Mouse (Mus musculus) C2C12 (cell line): ENCODE measurements at regions not wholly inside any gene's neighbourhood (a gene's known extent, or its start where the extent isn't known, plus 50 kb on each side); places are given as distances from the start of the nearest gene placed in this dataset.

Experiments used
- CEBPB ChIP-seq: IDR thresholded peaks from one replicate; pipeline ENCODE4 v1.6.1; 2011; ENCODE audit warnings: low read depth, mild to moderate bottlenecking, control low read depth, moderate library complexity
- CTCF ChIP-seq: IDR thresholded peaks from one replicate; pipeline ENCODE4 v1.5.1; 2011; ENCODE audit not compliant: control insufficient read depth, insufficient read depth, insufficient read length
- MAX ChIP-seq: IDR thresholded peaks from one replicate; pipeline ENCODE4 v1.6.1; 2011; ENCODE audit warnings: mild to moderate bottlenecking, control low read depth
- MYOG ChIP-seq: IDR thresholded peaks from one replicate; pipeline ENCODE4 v1.6.1; 2011; ENCODE audit not compliant: control insufficient read depth, insufficient read length; ENCODE audit errors: extremely low read depth

DNA sequence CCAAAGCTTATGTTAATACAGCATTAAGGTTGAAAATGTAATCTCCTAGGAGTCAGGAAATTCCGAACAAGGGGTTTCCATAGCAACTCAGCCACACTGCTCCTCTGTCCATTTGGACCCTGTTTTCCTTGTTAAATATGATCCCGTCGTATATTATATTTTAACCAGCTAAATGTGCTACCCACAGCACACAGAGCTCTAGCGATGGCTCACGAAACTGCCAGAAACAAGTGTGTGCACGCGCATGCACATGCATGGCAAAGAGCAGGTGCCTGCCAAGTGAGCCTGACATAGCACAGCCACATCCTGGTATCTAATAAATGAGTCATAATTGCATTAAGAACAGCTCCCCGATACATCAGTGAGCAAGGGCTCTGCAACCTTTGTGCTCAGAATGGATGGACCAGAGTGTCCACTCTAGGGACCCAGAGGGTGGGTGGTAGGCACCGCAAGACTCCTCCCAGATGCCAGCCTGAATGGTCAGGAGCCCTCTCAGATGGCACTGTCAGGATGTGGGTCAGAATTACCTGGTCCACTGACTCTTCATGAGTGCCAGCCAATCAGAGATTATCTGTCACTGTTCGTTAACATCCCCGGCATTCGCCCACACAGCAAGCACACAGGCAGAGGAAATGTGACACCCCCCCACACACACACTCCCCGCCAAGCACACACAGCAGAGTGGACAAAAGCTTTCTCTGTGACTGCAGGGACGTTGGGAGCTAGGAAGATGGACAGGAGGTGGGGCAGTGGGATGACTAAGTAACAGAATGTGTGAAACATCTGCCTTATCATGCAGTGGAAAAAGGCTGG is 272.8 kb upstream of the Zmiz1 start:
- TF ChIP-seq MYOG: no peak
- no peak for TF ChIP-seq CTCF
- peak; percentile 40 for TF ChIP-seq CEBPB
- peak; percentile 91 for TF ChIP-seq MAX
